Mouse (Mus musculus) C2C12 (cell line): ENCODE data around the gene Neurl2.

Experiments used
- CTCF ChIP-seq: IDR thresholded peaks from one replicate; pipeline ENCODE4 v1.5.1; 2011; ENCODE audit not compliant: control insufficient read depth, insufficient read depth, insufficient read length
- MAX ChIP-seq: IDR thresholded peaks from one replicate; pipeline ENCODE4 v1.6.1; 2011; ENCODE audit warnings: mild to moderate bottlenecking, control low read depth
- USF1 ChIP-seq: IDR thresholded peaks from one replicate; pipeline ENCODE4 v1.6.1; 2011; ENCODE audit warnings: low read depth, mild to moderate bottlenecking, control low read depth, moderate library complexity

- TF ChIP-seq USF1 (no peak), MAX (no peak), CTCF (no peak)
Measured at GRCm38 (mm10) chr2:164832032-164832747, 1.1 kb downstream of the Neurl2 start.
